Mouse (Mus musculus) adrenal gland, adult 2 months (tissue): ENCODE data around the gene Snw1. TPM values are rescaled to one million over a fixed set of nuclear protein-coding genes. Genes with fewer than 3 reads are reported as not detected.

Experiments used
- DNase-seq: peaks from one replicate; pipeline ENCODE4 v3.0.0; 2021
- microRNA-seq, 2 experiments: library from miRNA; unstranded; fragments of <30 nt; microRNA quantifications; one replicate each; pipeline ENCODE4 v1.2.0; 2021
- polyA plus RNA-seq: library from polyadenylated mRNA; depleted of rRNA; stranded (reverse); fragments of >200 nt; gene quantifications from 2 replicates; pipeline ENCODE4 v1.2.3, GENCODE M21; 2012; rRNA removed
- total RNA-seq, 2 experiments: library from RNA; stranded (reverse); gene quantifications; 2 replicates each; pipeline ENCODE4 v1.2.3; 2021

Snw1 gene
- total and polyA plus RNA-seq, 3 experiments: 2.3 to 75.1 (median 60.7) TPM

DNA sequence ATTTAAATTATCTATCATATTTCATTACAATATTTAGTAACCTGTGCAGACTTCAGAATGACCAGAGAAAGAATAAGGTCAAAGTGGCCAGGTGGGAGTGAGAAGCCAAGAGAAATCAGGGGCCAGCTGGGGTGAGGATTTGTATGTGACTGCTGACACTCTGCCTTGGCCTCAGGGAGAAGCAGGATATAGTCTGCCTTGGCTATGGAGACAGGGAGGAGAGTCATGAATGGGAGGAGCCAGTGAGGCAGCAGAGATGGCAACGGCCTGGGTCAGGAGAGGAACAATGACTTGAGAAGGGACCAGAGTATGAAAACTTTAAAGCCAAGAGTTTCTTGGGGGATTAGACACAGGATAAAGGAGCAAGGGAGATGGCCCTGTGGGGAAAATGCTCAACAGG is 48.4 kb downstream of the Snw1 start:
- DNase-seq: no peak

DNA sequence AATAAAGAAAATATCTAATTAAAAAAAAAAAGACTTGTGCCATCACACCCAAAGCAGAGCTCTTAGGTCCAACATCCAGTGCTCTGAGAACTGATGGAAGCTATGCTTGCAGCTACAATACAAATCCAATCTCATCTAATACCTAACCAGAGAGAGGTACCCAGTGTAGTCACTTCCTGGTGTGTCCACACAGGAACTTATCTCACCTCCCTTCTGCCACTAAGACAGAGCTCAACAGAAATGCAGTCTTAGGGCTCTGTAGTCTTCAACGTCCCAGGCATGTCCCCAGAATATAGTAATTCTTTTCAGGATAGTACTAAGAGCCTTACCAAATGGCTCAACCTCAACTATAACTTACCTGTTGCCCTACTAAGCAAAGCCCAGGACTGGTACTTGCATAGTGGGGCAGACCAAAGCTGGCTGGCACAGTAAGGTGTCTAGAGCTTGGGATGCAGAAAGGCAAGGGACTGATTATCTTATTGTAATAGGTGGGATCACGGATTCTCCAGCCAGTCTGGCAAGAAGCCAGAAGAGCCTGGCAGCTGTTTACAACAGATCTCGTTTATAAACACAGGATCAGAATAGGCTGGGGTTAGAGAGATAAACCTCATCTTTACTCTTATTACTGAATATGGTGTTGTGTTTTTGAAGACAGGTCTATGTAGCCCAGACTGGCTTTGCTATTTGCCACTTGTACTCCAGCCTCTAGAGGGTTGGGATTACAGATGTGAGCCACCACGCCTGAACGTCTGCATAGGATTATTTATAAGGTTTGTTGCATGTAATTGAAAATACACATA is 50.2 kb downstream of the Snw1 start:
- no peak for DNase-seq

DNA sequence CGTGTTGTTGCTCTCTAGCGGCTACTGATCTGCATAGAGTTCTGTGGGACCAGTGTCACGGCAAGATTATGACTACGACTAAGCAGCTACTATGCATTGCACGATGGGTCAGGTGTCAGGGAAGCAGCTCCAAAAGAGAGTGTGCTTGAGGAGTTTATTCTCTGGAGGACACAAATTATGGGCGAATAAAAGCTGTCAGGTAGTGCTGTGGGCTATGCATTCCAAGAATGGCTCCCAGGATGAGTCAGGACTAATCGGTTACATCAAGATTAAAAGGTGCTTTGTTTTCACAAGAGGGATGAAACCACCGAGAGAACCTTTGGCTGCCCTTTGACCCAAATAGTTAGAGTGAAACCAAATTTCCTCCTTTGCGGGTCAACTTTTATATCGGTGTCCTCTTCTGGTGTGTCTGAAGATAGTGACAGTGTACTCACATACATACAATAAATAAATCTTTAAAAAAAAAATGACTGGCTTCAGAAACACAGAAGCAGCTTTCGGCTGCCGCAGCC is 52.0 kb downstream of the Snw1 start:
- no peak for DNase-seq

DNA sequence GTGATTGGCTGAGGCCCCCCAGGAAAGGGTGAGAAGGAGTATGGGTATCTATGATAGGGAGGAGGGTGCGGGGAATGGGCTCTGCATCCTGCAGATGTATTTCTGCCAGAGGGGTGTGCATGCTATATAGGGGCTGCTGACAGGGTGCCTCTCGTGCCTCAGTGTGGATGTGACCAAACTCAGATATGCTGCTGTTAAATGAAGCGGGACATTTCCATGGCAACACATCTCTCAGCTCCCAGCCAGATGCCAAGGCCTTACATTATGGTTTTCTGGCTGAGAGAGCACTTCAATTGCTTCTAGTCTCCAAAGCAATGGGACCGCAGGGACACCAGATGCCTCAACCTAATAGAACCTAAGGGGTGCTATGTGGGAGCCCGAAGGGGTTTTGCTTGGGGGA is 53.2 kb downstream of the Snw1 start:
- no peak for DNase-seq

DNA sequence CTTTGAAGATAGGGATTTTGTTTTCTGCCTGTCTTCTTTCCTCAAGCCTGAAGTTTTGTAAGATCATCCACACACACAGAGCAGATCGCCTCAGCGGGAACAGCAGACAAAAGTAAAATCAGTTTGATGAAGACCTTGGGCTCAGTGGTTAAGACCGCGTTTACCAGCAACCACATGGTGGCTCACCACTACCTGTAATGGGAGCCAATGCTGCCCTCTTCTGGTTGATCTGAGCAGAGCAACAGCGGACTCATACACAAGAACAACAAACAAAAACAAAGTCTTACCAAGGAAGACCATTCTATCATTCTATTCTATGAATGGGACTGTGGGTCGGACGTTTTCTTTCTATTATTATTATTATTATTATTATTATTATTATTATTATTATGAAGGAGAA is 55.4 kb downstream of the Snw1 start:
- DNase-seq: peak; percentile 68

DNA sequence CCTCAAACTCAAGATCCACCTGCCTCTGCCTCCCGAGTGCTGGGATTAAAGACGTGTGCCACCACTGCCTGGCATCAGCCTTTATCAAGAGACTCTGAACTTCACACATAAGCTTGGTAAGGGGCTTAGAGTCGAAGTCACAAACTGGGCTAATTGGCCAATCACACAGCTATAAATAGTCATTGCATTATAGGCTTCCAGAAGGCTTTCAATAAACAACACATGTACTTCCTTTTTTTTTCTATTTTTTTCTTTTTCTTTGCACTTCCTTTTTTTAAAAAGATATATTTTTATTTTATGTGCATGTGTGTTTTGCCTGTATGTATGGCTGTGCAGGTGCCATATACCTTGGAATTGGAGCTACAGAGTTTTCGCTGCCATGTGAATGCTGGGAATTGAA is 56.7 kb downstream of the Snw1 start:
- DNase-seq: no peak

DNA sequence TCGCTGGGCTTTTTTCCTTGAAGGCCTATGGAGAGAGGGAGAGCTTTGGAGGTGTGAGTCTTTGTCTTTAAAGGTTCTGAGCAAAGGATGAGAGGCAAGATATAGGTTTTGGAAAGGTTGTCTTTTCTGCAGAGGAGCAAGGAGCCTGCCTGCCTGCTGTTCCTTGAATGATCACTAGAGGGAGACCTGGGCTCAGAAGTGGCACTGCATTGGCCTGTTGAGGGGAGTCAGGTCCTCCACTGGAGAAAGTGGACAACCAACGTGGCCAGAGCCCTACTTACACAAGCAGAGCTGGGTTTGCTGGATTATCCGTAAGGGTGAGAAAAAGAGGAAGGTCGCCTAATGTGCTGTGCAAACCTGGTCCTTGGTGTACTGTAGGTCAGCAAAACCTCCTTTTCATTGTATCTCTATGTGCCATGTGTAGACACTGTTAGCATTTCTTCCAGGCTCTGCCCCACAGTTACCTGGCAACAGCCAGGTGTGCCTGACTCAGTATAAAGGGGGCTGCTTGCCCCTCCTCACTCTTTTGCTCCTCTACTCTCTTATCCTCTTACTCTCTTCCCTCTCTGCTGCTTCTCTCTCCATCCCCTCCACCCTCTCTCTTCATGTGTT is 58.8 kb downstream of the Snw1 start:
- peak; percentile 76 for DNase-seq

DNA sequence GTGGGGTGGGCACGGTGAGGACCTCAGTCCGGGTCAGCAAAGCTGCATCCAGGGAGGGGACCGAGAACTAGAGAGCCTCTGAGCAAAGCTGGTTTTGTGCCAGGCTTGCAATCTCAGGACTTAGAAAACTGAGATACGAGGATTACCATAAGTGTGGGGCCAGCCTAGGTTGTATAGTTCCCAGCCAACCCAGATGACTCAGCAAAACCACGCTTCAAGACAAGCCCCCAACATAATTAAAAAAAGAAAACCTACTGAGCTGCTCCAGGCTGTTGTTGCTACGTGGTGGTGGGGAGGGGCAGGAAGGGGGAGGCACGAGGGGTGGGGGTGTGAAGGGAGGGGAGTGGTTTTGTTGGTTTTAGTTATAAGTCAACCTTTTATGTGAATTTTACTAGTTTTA is 61.1 kb downstream of the Snw1 start:
- no peak for DNase-seq

DNA sequence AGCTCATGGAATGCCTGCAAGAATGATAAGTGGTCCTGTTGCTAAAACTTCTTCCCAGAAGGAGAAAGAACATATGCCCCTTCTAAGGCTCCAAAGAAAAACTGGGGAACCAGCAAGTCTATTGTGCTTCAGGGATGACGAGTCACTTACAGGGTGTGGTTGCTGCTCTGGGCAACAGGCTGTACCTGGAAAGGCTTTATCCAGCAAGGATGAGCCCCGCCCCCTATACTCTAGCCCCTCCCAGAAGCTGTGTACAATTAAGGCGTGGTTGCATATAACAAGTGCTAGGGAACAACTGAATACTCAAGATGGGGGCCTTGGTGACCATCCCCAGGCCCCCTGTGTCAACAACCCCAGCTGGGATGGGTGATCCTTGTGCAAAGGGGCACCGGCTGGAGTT is 63.0 kb downstream of the Snw1 start:
- DNase-seq: no peak

DNA sequence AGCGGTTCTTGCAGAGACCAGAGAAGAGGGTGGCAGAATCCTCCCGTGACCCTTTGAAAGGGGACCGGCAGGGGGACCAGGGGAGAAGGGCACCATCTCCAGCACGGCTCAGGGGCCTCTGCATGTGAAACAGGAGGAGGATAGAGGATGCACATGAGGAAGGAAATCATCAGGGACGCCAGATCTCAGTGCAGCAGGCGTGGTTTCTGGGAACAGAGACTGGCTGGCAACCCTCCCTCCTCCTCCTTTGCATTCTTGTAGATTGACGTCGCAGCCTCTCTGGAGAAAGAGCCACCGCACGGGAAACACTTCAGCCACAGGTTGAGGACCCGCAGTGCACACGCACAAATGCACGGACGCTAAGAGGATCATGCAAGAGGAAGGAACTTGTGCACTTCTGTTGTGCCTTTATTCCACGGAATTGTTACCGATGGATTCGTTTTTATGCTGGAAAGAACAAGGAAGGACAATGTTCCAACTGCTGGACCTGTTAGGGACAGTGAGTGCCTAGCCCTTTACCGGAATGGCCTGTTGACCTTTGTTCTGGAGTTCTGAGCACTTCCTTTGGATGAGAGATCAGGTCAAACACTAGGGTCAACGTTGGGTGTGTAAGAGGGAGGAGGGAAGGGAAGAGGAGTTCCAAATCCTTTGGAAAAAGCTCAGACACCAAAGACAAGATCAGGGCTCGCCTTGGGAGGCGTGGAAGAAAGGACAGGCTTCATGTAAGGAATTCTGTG is 64.0 kb downstream of the Snw1 start:
- peak; percentile 80 for DNase-seq

DNA sequence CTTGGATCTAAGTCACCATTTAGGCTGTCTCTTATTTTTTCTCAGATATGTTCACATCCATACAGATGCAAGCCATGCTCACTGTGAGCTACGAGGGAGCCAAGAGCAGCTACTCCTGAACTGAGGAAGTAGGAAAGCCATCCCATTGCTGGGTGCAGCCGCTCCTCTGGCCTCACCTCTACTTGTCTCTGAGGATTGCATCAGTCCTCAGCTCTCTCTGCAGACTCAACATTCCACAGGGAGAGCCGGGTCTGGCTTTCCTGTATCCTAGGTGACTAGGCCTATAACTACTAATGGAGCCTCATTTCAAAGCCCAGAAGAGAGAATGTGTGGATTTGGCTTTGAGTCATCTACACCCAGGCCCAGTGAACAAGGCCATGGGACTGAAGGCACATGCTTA is 66.4 kb downstream of the Snw1 start:
- DNase-seq: no peak

DNA sequence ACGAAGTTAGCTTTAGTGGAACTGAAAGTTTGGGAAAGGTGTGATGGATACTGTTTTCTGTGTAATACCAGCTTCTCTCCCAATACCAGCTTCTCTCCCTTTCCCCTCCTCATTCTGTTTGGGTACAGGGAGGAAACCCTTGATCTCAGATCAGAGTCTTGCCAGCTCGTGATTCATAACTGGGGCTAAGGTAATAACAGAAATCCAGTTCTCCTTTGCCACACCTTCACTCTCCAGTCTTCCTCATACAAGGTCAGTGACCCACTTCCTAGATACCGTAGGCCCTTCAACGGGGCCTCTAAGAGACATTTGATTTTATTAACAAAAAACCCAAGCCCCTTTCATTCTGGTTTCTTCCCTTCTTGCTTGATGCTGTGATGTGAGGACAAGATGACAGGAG is 66.9 kb downstream of the Snw1 start:
- no peak for DNase-seq

DNA sequence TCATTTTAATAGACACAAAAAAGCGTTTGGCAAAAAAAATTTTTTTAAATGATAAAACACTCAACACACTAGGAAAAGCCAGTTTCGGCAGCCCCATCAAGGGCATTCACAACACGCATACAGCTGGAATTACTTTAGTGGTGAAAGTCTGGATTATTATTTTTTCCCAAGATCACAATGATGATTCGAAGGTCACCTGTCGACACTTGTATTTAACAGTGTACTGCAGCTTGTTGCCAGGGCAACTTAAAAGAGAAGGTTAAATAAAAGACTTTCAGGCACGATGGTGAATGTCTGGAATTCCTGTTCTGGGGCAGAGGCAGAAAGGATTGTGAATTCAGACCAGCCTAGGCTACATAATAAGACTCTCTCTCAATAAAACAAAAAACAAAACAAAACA is 70.2 kb downstream of the Snw1 start:
- DNase-seq: no peak

DNA sequence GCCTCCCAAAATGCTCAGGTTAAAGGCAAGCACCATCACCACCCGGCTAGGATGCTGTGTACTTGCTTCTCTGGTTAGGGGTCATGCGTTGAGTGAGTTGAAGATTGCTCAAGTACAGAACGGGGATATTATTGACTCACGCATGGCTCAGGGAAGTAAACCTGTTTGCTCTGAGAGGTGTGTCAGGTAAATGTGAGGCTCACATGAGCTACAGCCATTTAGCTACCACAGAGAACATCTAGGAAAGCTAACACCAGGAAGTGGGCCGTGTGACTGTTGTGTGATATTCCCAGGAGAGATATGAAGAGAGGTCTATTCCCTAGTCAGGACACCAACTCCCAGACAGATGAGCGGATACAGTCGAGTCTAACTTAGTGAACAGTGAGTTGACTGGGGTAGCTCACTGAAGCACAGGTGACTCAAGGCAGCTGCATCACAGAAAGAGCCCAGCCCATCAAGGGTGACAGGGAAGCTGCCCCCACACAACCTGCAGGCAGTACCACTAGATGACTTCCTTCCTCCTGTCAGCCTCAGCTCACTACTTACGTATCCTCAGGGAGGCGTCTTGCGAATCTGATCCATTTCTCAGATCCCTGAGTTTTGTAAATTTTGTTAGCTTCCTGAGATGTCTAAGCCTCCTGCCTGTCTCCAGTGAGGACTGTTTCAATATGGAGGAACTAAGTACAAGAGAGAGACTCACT is 72.8 kb downstream of the Snw1 start:
- DNase-seq: no peak

Small RNA genes within 50 kb of the gene (microRNA-seq; reads per million reads assigned to microRNA genes)
- 64.6 to 226 reads per million in 2 experiments for gene Mir3068

Other genes starting within 250 kb of the Snw1 start
- 1 to 10 TPM in 1 of 2 experiments, under 1 TPM in 1; 0.76 to 1.4 TPM for gene Noxred1, start 233.5 kb downstream of the Snw1 start, total RNA-seq
- 0.22 TPM in 1 of 2 replicates, not detected in the other for gene Noxred1, start 233.5 kb downstream of the Snw1 start, polyA plus RNA-seq
- gene Vipas39, start 206.0 kb downstream of the Snw1 start, total RNA-seq: 10 to 100 TPM; 38.0 to 40.9 TPM
- gene Vipas39, start 206.0 kb downstream of the Snw1 start, polyA plus RNA-seq: 14.1 and 14.2 TPM in 2 replicates
- gene Ahsa1, start 205.8 kb downstream of the Snw1 start, total RNA-seq: 100 to 1,000 TPM; 160 to 227 TPM
- gene Ahsa1, start 205.8 kb downstream of the Snw1 start, polyA plus RNA-seq: 33.4 and 41.8 TPM in 2 replicates
- not detected for gene Ism2, start 172.6 kb downstream of the Snw1 start, total RNA-seq
- gene Ism2, start 172.6 kb downstream of the Snw1 start, polyA plus RNA-seq: 0.07 and 0.16 TPM in 2 replicates
- 100 to 1,000 TPM; 176 to 197 TPM for gene Sptlc2, start 83.9 kb downstream of the Snw1 start, total RNA-seq
- gene Sptlc2, start 83.9 kb downstream of the Snw1 start, polyA plus RNA-seq: 29.7 and 61.1 TPM in 2 replicates
- 100 to 1,000 TPM; 182 to 188 TPM for gene Slirp, start 28.4 kb downstream of the Snw1 start, total RNA-seq
- 5.1 TPM in 2 replicates for gene Slirp, start 28.4 kb downstream of the Snw1 start, polyA plus RNA-seq
- gene Alkbh1, start 28.3 kb downstream of the Snw1 start, total RNA-seq: 10 to 100 TPM; 15.3 to 28.5 TPM
- gene Alkbh1, start 28.3 kb downstream of the Snw1 start, polyA plus RNA-seq: 11.3 and 13.3 TPM in 2 replicates
- not detected for gene Gm5788, start 22.4 kb upstream of the Snw1 start, total RNA-seq
- gene Gm5788, start 22.4 kb upstream of the Snw1 start, polyA plus RNA-seq: not detected in 2 replicates
- gene Gm8300, start 42.0 kb upstream of the Snw1 start, total RNA-seq: not detected
- gene Gm8300, start 42.0 kb upstream of the Snw1 start, polyA plus RNA-seq: not detected in 2 replicates
- gene Oog1, start 130.4 kb upstream of the Snw1 start, total RNA-seq: not detected
- not detected in 2 replicates for gene Oog1, start 130.4 kb upstream of the Snw1 start, polyA plus RNA-seq
- gene Gm4027, start 146.6 kb upstream of the Snw1 start, total RNA-seq: not detected
- gene Gm4027, start 146.6 kb upstream of the Snw1 start, polyA plus RNA-seq: not detected in 2 replicates
- not detected for gene Gm16381, start 172.3 kb upstream of the Snw1 start, total RNA-seq
- gene Gm16381, start 172.3 kb upstream of the Snw1 start, polyA plus RNA-seq: not detected in 2 replicates